Mouse (Mus musculus) embryonic facial prominence, embryonic 13.5 days (tissue): Measurements from ENCODE around the gene Aktip. TPM values are rescaled to one million over a fixed set of nuclear protein-coding genes. Genes with fewer than 3 reads are reported as not detected.

ENCODE experiments used
- ATAC-seq: fragments of 200-750 bp; cut with Nextera tagmentation; 2 replicates; pipeline ENCODE4 v1.8.0; 2017; ENCODE audit warnings: low read depth; ENCODE audit not compliant: insufficient number of reproducible peaks, insufficient read depth, low FRiP score, low TSS enrichment
- H3K27ac ChIP-seq: fragments of 300-500 bp; sonication (generic); 2 replicates; pipeline ENCODE4 v1.5.1; 2015; ENCODE audit warnings: moderate library complexity, mild to moderate bottlenecking, inconsistent platforms
- H3K27me3 ChIP-seq: fragments of 300-500 bp; sonication (generic); 2 replicates; pipeline ENCODE4 v1.6.1; 2015; ENCODE audit warnings: mild to moderate bottlenecking, inconsistent platforms
- H3K36me3 ChIP-seq: fragments of 300-500 bp; sonication (generic); 2 replicates; pipeline ENCODE4 v1.6.1; 2015; ENCODE audit warnings: mild to moderate bottlenecking, inconsistent platforms
- H3K4me1 ChIP-seq: fragments of 300-500 bp; sonication (generic); 2 replicates; pipeline ENCODE4 v1.6.1; 2015; ENCODE audit warnings: inconsistent platforms
- H3K4me2 ChIP-seq: fragments of 300-500 bp; sonication (generic); 2 replicates; pipeline ENCODE4 v1.6.1; 2015; ENCODE audit warnings: moderate library complexity, mild to moderate bottlenecking, inconsistent platforms
- H3K4me3 ChIP-seq: fragments of 300-500 bp; sonication (generic); 2 replicates; pipeline ENCODE4 v1.5.1; 2015; ENCODE audit warnings: mild to moderate bottlenecking, inconsistent platforms
- H3K9ac ChIP-seq: fragments of 300-500 bp; sonication (generic); 2 replicates; pipeline ENCODE4 v1.6.1; 2015; ENCODE audit warnings: mild to moderate bottlenecking, inconsistent platforms
- H3K9me3 ChIP-seq: fragments of 300-500 bp; sonication (generic); 2 replicates; pipeline ENCODE4 v1.6.1; 2016; ENCODE audit warnings: inconsistent platforms
- WGBS: fragments of 180-500 bp; shearing (Covaris S2); methylation state at CpG from one replicate; pipeline ENCODE4 v1.1.7; 2015; ENCODE audit warnings: mixed read lengths; 5-methylcytosine and 5-hydroxymethylcytosine counted together
- polyA plus RNA-seq: library from polyadenylated mRNA; unstranded; fragments of >200 nt; fragmentation: Nextera tagmentation; extraction: Ambion mirVana; gene quantifications from 2 replicates; pipeline ENCODE4 v1.2.1, GENCODE M21; 2015

Gene Aktip
- polyA plus RNA-seq, 1 experiment from 2014 or later, result 54.2 TPM

- WGBS, result 87% methylated on average over 7 of the region's 7 CpGs
- 0 out of 2 replicates have a peak, but pooled peaks cover 3% of the 10 kb centered on the region for H3K9me3 ChIP-seq
- no peaks in the 10 kb centered on the region for H3K27me3 ChIP-seq
- H3K4me1 ChIP-seq, result no peaks in the 10 kb centered on the region
- no peaks in the 10 kb centered on the region for H3K36me3 ChIP-seq
- H3K9ac ChIP-seq, result no peak overlapping the region
- H3K4me3 ChIP-seq, result no peak overlapping the region
- no peak overlapping the region for H3K4me2 ChIP-seq
- ATAC-seq, result no peak
- H3K27ac ChIP-seq, result no peak overlapping the region
These were observed 48.2 kb downstream of the Aktip start for GRCm38 (mm10) chr8:91151531-91151930.

GRCm38 (mm10) chr8:91149298-91149697, 50.5 kb downstream of the Aktip start:
- Histone ChIP-seq H3K4me3 (no peak overlapping the region), H3K9ac (no peak overlapping the region), H3K36me3 (no peaks in the 10 kb centered on the region), H3K27ac (no peak overlapping the region), H3K9me3 (no peaks in the 10 kb centered on the region), H3K4me1 (no peaks in the 10 kb centered on the region), H3K4me2 (no peak overlapping the region), H3K27me3 (no peaks in the 10 kb centered on the region)
- 69% methylated on average over 3 of the region's 3 CpGs for WGBS
- ATAC-seq, result no peak

- H3K4me2 ChIP-seq, result no peak overlapping the region
- H3K4me1 ChIP-seq, result no peaks in the 10 kb centered on the region
- H3K9ac ChIP-seq, result no peak overlapping the region
- ATAC-seq, result no peak
- H3K4me3 ChIP-seq, result no peak overlapping the region
- 79% methylated on average over 15 of the region's 15 CpGs for WGBS
- H3K27me3 ChIP-seq, result no peaks in the 10 kb centered on the region
- no peak overlapping the region for H3K27ac ChIP-seq
- no peaks in the 10 kb centered on the region for H3K36me3 ChIP-seq
- H3K9me3 ChIP-seq, result no peaks in the 10 kb centered on the region
These were observed 51.1 kb downstream of the Aktip start for GRCm38 (mm10) chr8:91148643-91149178.

- Histone ChIP-seq H3K4me1 (no peaks in the 10 kb centered on the region), H3K9ac (no peak overlapping the region), H3K9me3 (no peaks in the 10 kb centered on the region), H3K27me3 (no peaks in the 10 kb centered on the region), H3K4me3 (no peak overlapping the region), H3K36me3 (no peaks in the 10 kb centered on the region), H3K4me2 (no peak overlapping the region), H3K27ac (no peak overlapping the region)
- 11% methylated on average over 6 of the region's 6 CpGs for WGBS
- no peak for ATAC-seq
These were observed 52.1 kb downstream of the Aktip start for GRCm38 (mm10) chr8:91147715-91148114.

GRCm38 (mm10) chr8:91140828-91141227, 58.9 kb downstream of the Aktip start:
- no peaks in the 10 kb centered on the region for H3K9me3 ChIP-seq
- H3K4me1 ChIP-seq, result no peaks in the 10 kb centered on the region
- no peak overlapping the region for H3K4me3 ChIP-seq
- ATAC-seq, result no peak
- WGBS, result 79% methylated on average over 4 of the region's 4 CpGs
- no peaks in the 10 kb centered on the region for H3K27me3 ChIP-seq
- H3K4me2 ChIP-seq, result no peak overlapping the region
- no peak overlapping the region for H3K27ac ChIP-seq
- H3K36me3 ChIP-seq, result no peaks in the 10 kb centered on the region
- H3K9ac ChIP-seq, result no peak overlapping the region

GRCm38 (mm10) chr8:91135308-91136181, 64.2 kb downstream of the Aktip start:
- Histone ChIP-seq H3K27ac (no peak overlapping the region), H3K36me3 (peaks cover 5% of the 10 kb centered on the region; the same call in 1 of the 2 replicates), H3K4me1 (peaks cover 11% of the 10 kb centered on the region), H3K9ac (no peak overlapping the region), H3K9me3 (no peaks in the 10 kb centered on the region), H3K4me3 (no peak overlapping the region), H3K27me3 (no peaks in the 10 kb centered on the region), H3K4me2 (no peak overlapping the region)
- no peak for ATAC-seq
- WGBS, result 75% methylated on average over 14 of the region's 14 CpGs

GRCm38 (mm10) chr8:91134659-91135058, 65.1 kb downstream of the Aktip start:
- 55% methylated on average over 12 of the region's 12 CpGs for WGBS
- Histone ChIP-seq H3K4me3 (peak overlapping the region; percentile 78), H3K4me2 (peak overlapping the region; percentile 56), H3K27ac (peak overlapping the region; percentile 78), H3K27me3 (no peaks in the 10 kb centered on the region), H3K4me1 (peaks cover 11% of the 10 kb centered on the region), H3K9me3 (no peaks in the 10 kb centered on the region), H3K9ac (peak overlapping the region; percentile 75; the same call in 1 of the 2 replicates), H3K36me3 (peaks cover 5% of the 10 kb centered on the region; the same call in 1 of the 2 replicates)
- ATAC-seq, result no peak

- WGBS, result under 1% methylated on average over 24 of the region's 24 CpGs
- Histone ChIP-seq H3K4me1 (peaks cover 11% of the 10 kb centered on the region), H3K4me2 (peak overlapping the region; percentile 56), H3K9me3 (no peaks in the 10 kb centered on the region), H3K27ac (peak overlapping the region; percentile 78), H3K9ac (peak overlapping the region; percentile 75), H3K36me3 (peaks cover 11% of the 10 kb centered on the region), H3K4me3 (peak overlapping the region; percentile 78), H3K27me3 (no peaks in the 10 kb centered on the region)
- peak; percentile 99; the same call in 1 of the 2 replicates for ATAC-seq
These were observed 65.7 kb downstream of the Aktip start for GRCm38 (mm10) chr8:91134070-91134475.

- ATAC-seq, result peak; percentile 70
- peak overlapping the region; percentile 39 for H3K27ac ChIP-seq
- WGBS, result under 1% methylated on average over 56 of the region's 58 CpGs
These were observed 66.2 kb downstream of the Aktip start for GRCm38 (mm10) chr8:91133441-91134069.

GRCm38 (mm10) chr8:91132731-91133130, 67.0 kb downstream of the Aktip start:
- Histone ChIP-seq H3K4me1 (peaks cover 11% of the 10 kb centered on the region), H3K36me3 (peaks cover 22% of the 10 kb centered on the region), H3K27ac (no peak overlapping the region), H3K4me2 (peak overlapping the region; percentile 89), H3K9me3 (no peaks in the 10 kb centered on the region), H3K27me3 (no peaks in the 10 kb centered on the region), H3K9ac (peak overlapping the region; percentile 75), H3K4me3 (peak overlapping the region; percentile 78)
- WGBS, result 74% methylated on average over 4 of the region's 4 CpGs
- ATAC-seq, result no peak

More at GRCm38 (mm10) chr8:91133441-91134069, 66.2 kb downstream of the Aktip start:
- Histone ChIP-seq H3K4me1 (peaks cover 11% of the 10 kb centered on the region), H3K4me2 (peak overlapping the region; percentile 89), H3K9me3 (no peaks in the 10 kb centered on the region), H3K9ac (peak overlapping the region; percentile 75), H3K36me3 (peaks cover 14% of the 10 kb centered on the region), H3K27me3 (no peaks in the 10 kb centered on the region), H3K4me3 (peak overlapping the region; percentile 78)

- ATAC-seq, result no peak
- no peak overlapping the region for H3K9ac ChIP-seq
- H3K4me2 ChIP-seq, result no peak overlapping the region
- H3K27ac ChIP-seq, result no peak overlapping the region
- no peaks in the 10 kb centered on the region for H3K27me3 ChIP-seq
- no peaks in the 10 kb centered on the region for H3K9me3 ChIP-seq
- WGBS, result 95% methylated on average over 8 of the region's 8 CpGs
- no peak overlapping the region for H3K4me3 ChIP-seq
- no peaks in the 10 kb centered on the region for H3K4me1 ChIP-seq
- H3K36me3 ChIP-seq, result peaks cover 74% of the 10 kb centered on the region
These were observed 73.0 kb downstream of the Aktip start for GRCm38 (mm10) chr8:91126786-91127185.
